8 mouse cellular contexts compared by ENCODE assay signal in the genomic region with DNA sequence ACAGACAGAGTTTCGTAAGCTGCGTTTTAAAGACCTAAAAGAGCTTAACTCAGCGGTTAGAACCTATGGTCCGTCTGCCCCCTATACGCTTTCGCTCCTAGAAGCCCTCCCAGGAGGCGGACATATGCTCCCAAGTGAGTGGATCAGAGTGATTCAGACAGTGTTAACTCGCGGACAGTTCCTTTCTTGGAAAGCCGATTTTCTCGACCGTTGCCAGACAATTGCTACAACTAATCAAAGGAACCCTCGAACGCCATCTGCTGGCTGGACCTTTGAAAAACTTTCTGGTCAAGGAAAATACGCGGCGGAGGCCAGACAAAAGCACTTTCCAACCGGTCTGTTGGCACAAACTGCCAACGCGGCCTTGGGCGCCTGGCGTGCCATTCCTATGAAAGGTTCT. TPM values are rescaled to one million over a fixed set of nuclear protein-coding genes. Genes with fewer than 3 reads are reported as not detected.
A peak's percentile ranks its signal among the peaks of the same experiment; 100 is the strongest.
DNase-seq lines count a peak whose midpoint lies in the region; ATAC-seq and TF ChIP-seq lines count a peak whose summit lies in the region.

No protein-coding gene starts in this region.

- peak overlapping the region; percentile 74 for H3K9ac ChIP-seq in heart, embryonic 14.5 days (ENCODE audit: low read length)
- H3K9ac ChIP-seq in liver, embryonic 11.5 days (ENCODE audit: low read depth, low read length), result peak overlapping the region; percentile 41
- H3K9ac ChIP-seq in stomach, embryonic 14.5 days (replicated peaks; ENCODE audit: low read depth, low read length), result peak overlapping the region; percentile 19; the same call in 1 of the 2 replicates

- peak; percentile 73 for DNase-seq in CD4-positive helper T cell, adult 2 months (ENCODE audit: low read depth, low spot score)
- peak; percentile 67 for DNase-seq in c-Kit-positive CD71-positive TER-119-negative erythroid progenitor cells, embryonic 14.5 days (ENCODE audit: low read depth)
- peak; percentile 92 for DNase-seq in forebrain, embryonic 10.5 days (ENCODE audit: extremely low spot score, low spot score)
- peak; percentile 95 for DNase-seq in kidney, postnatal 10 days
- peak; percentile 83 for DNase-seq in liver, embryonic 11.5 days (ENCODE audit: low spot score)

- H3K9me3 ChIP-seq in forebrain, embryonic 10.5 days, result no peaks in the 10 kb centered on the region
- H3K9me3 ChIP-seq in heart, embryonic 14.5 days (ENCODE audit: control insufficient read depth, low read length), result no peaks in the 10 kb centered on the region
- H3K9me3 ChIP-seq in liver, embryonic 11.5 days (ENCODE audit: control insufficient read depth, low read length), result no peaks in the 10 kb centered on the region
- H3K9me3 ChIP-seq in stomach, embryonic 14.5 days (ENCODE audit: control insufficient read depth, low read depth, low read length), result no peaks in the 10 kb centered on the region

- peak overlapping the region; percentile 59 for H3K4me3 ChIP-seq in forebrain, embryonic 10.5 days
- peak overlapping the region; percentile 40 to 55 for H3K4me3 ChIP-seq in heart, embryonic 14.5 days (ENCODE audit: control insufficient read depth in 1 of 2, insufficient read depth in 1 of 2, low read depth in 1 of 2, low read length in 2 of 2)
- H3K4me3 ChIP-seq in liver, embryonic 11.5 days (ENCODE audit: low read depth, low read length), result peak overlapping the region; percentile 48
- H3K4me3 ChIP-seq in myocyte, result no peak overlapping the region
- peak overlapping the region; percentile 40 for H3K4me3 ChIP-seq in stomach, embryonic 14.5 days (ENCODE audit: low read depth, low read length)

- peaks cover 48% of the 10 kb centered on the region for H3K27me3 ChIP-seq in forebrain, embryonic 10.5 days (ENCODE audit: poor library complexity, severe bottlenecking)
- H3K27me3 ChIP-seq in heart, embryonic 14.5 days (ENCODE audit: control insufficient read depth, insufficient read depth, low read length), result peaks cover 6% of the 10 kb centered on the region; the same call in 1 of the 2 replicates
- H3K27me3 ChIP-seq in liver, embryonic 11.5 days (replicated peaks; ENCODE audit: control insufficient read depth, insufficient read depth, low read length), result no peaks in the 10 kb centered on the region
- no peaks in the 10 kb centered on the region for H3K27me3 ChIP-seq in myocyte (ENCODE audit: control insufficient read depth, insufficient read depth, insufficient read length)
- H3K27me3 ChIP-seq in stomach, embryonic 14.5 days (ENCODE audit: control insufficient read depth, insufficient read depth, low read length), result no peaks in the 10 kb centered on the region

- no peaks in the 10 kb centered on the region for H3K36me3 ChIP-seq in forebrain, embryonic 10.5 days (replicated peaks)
- H3K36me3 ChIP-seq in heart, embryonic 14.5 days (ENCODE audit: control insufficient read depth, insufficient read depth, low read length), result no peaks in the 10 kb centered on the region
- no peaks in the 10 kb centered on the region for H3K36me3 ChIP-seq in liver, embryonic 11.5 days (ENCODE audit: control insufficient read depth, insufficient read depth, low read length)
- no peaks in the 10 kb centered on the region for H3K36me3 ChIP-seq in myocyte (ENCODE audit: control insufficient read depth, insufficient read depth)
- H3K36me3 ChIP-seq in stomach, embryonic 14.5 days (ENCODE audit: control insufficient read depth, insufficient read depth, low read length), result no peaks in the 10 kb centered on the region

- peaks cover 21% of the 10 kb centered on the region for H3K4me1 ChIP-seq in forebrain, embryonic 10.5 days
- H3K4me1 ChIP-seq in heart, embryonic 14.5 days (ENCODE audit: control insufficient read depth in 2 of 2, insufficient read depth in 2 of 2, low read length in 2 of 2), result 0 out of 4 replicates have a peak, but pooled peaks cover 0 to 5% of the 10 kb centered on the region in 2 experiments
- H3K4me1 ChIP-seq in liver, embryonic 11.5 days (replicated peaks; ENCODE audit: control insufficient read depth, insufficient read depth, low read length), result no peaks in the 10 kb centered on the region
- H3K4me1 ChIP-seq in stomach, embryonic 14.5 days (ENCODE audit: control insufficient read depth, insufficient read depth, low read length), result peaks cover 3% of the 10 kb centered on the region; the same call in 1 of the 2 replicates

- no peak overlapping the region for H3ac ChIP-seq in myocyte (ENCODE audit: control insufficient read depth, insufficient read length)

- H3K79me2 ChIP-seq in myocyte (ENCODE audit: control insufficient read depth, insufficient read depth), result no peaks in the 10 kb centered on the region

- H3K4me2 ChIP-seq in heart, embryonic 14.5 days (ENCODE audit: low read length), result peak overlapping the region; percentile 96
- peak overlapping the region; percentile 80 for H3K4me2 ChIP-seq in liver, embryonic 11.5 days
- H3K4me2 ChIP-seq in myocyte (ENCODE audit: low read depth), result peak overlapping the region; percentile 56
- H3K4me2 ChIP-seq in stomach, embryonic 14.5 days (replicated peaks; ENCODE audit: low read depth, low read length), result peak overlapping the region; percentile 90

- ATAC-seq in heart, embryonic 14.5 days (ENCODE audit: insufficient number of reproducible peaks, insufficient read depth, low FRiP score, low read depth), result peak; percentile 47; the same call in 1 of the 2 replicates
- peak; percentile 80 for ATAC-seq in liver, embryonic 11.5 days (replicated peaks; ENCODE audit: low FRiP score)
- ATAC-seq in stomach, embryonic 14.5 days (ENCODE audit: insufficient number of reproducible peaks, insufficient read depth, low FRiP score, low read depth), result peak; percentile 80; the same call in 1 of the 2 replicates

- TF ChIP-seq POLR2A in myocyte (IDR thresholded peaks at IDR 0.05; ENCODE audit: insufficient read length, low read depth), result no peak

- WGBS in forebrain, embryonic 10.5 days, result 0% methylated on average over 22 of the region's 22 CpGs
- 2% methylated on average over 22 of the region's 22 CpGs for WGBS in heart, embryonic 14.5 days
- under 1% methylated on average over 22 of the region's 22 CpGs for WGBS in liver, embryonic 11.5 days
- 1% methylated on average over 22 of the region's 22 CpGs for WGBS in stomach, embryonic 14.5 days

- H3K27ac ChIP-seq in forebrain, embryonic 10.5 days, result peak overlapping the region; percentile 91
- peak overlapping the region; percentile 29 to 60 for H3K27ac ChIP-seq in heart, embryonic 14.5 days (replicated peaks in 1 of 2; ENCODE audit: control insufficient read depth in 1 of 2, insufficient read depth in 1 of 2, low read depth in 2 of 2, low read length in 2 of 2)
- peak overlapping the region; percentile 36 for H3K27ac ChIP-seq in liver, embryonic 11.5 days (ENCODE audit: low read depth, low read length)
- peak overlapping the region; percentile 86 for H3K27ac ChIP-seq in stomach, embryonic 14.5 days (ENCODE audit: low read length)

TF ChIP-seq in myocyte, 11 proteins besides CTCF, POLR2A, EP300 and RAD21:
- TF ChIP-seq SRF (IDR thresholded peaks at IDR 0.05; ENCODE audit: control insufficient read depth, insufficient read length, low read depth) (no peak), REST (IDR thresholded peaks at IDR 0.05; ENCODE audit: insufficient read depth, insufficient read length) (no peak), MYOG (IDR thresholded peaks at IDR 0.05; ENCODE audit: control insufficient read depth in 1 of 3, insufficient read depth in 1 of 3, insufficient read length in 2 of 3, low read depth in 2 of 3) (no peak), MAX (IDR thresholded peaks at IDR 0.05; ENCODE audit: low read depth) (no peak), USF1 (IDR thresholded peaks at IDR 0.05; ENCODE audit: low read depth) (no peak)

RNA-seq across cellular contexts. Expression of gene Gm14226, which starts 1.6 kb away (rescaled TPM):
- polyA plus RNA-seq in forebrain, embryonic 10.5 days (2016; fragmentation: Nextera tagmentation; extraction: Ambion mirVana), result 0.06 and 0.20 TPM in 2 replicates
- polyA plus RNA-seq in heart, embryonic 14.5 days (2014; fragmentation: Nextera tagmentation; extraction: Ambion mirVana), result 0.61 and 0.69 TPM in 2 replicates
- 1.8 and 3.1 TPM in 2 replicates for polyA plus RNA-seq in liver, embryonic 11.5 days (2014; fragmentation: Nextera tagmentation; extraction: Ambion mirVana)
- not detected for polyA plus RNA-seq in myocyte (2012; fragmentation: generic; extraction: Trizol)
- polyA plus RNA-seq in stomach, embryonic 14.5 days (2014; fragmentation: Nextera tagmentation; extraction: Ambion mirVana), result 1.1 and 3.2 TPM in 2 replicates

RNA-seq across cellular contexts. Expression of gene Ahcy, which starts 54.6 kb away (rescaled TPM):
- polyA plus RNA-seq in forebrain, embryonic 10.5 days (2016; fragmentation: Nextera tagmentation; extraction: Ambion mirVana), result 114 TPM in 2 replicates
- polyA plus RNA-seq in heart, embryonic 14.5 days (2014; fragmentation: Nextera tagmentation; extraction: Ambion mirVana), result 46.0 and 46.7 TPM in 2 replicates
- polyA plus RNA-seq in liver, embryonic 11.5 days (2014; fragmentation: Nextera tagmentation; extraction: Ambion mirVana), result 107 and 114 TPM in 2 replicates
- 39.7 TPM for polyA plus RNA-seq in myocyte (2012; fragmentation: generic; extraction: Trizol)
- polyA plus RNA-seq in stomach, embryonic 14.5 days (2014; fragmentation: Nextera tagmentation; extraction: Ambion mirVana), result 71.9 and 78.9 TPM in 2 replicates

Comparison
In these comparisons a context has a peak if more than half of its experiments do, and no peak if none do; other contexts are left out.
1. H3K27ac ChIP-seq: peak in every context shown above with its lines; median percentile 91 in forebrain, embryonic 10.5 days; 86 in stomach, embryonic 14.5 days; 44 in heart, embryonic 14.5 days; 36 in liver, embryonic 11.5 days.
2. H3K9ac ChIP-seq: peak in every context shown above with its lines; median percentile 74 in heart, embryonic 14.5 days; 41 in liver, embryonic 11.5 days; 19 in stomach, embryonic 14.5 days.